Mouse (Mus musculus) megakaryocyte, adult 5-6 weeks (primary cell): ENCODE results near the gene Fat3. TPM values are rescaled to one million over a fixed set of nuclear protein-coding genes. Genes with fewer than 3 reads are reported as not detected.

ENCODE experiments used
- ATAC-seq: 2 replicates; pipeline ENCODE4 v1.8.0; 2016; ENCODE audit warnings: mild to moderate bottlenecking, inconsistent platforms; ENCODE audit not compliant: poor library complexity, severe bottlenecking
- total RNA-seq, 2 experiments: library from RNA; stranded (forward) in 1 of 2; stranded (reverse) in 1 of 2; fragments of 153-499, 151-499 nt in 1 of 2; fragments of 221-1000, 200-1000 nt in 1 of 2; gene quantifications; 2 replicates each; pipeline versions ENCODE4 v1.2.3 to v1.2.4; 2015 to 2017

Gene Fat3
- total RNA-seq, 2 experiments from 2014 or later: 0.11 TPM; not detected in 1

DNA sequence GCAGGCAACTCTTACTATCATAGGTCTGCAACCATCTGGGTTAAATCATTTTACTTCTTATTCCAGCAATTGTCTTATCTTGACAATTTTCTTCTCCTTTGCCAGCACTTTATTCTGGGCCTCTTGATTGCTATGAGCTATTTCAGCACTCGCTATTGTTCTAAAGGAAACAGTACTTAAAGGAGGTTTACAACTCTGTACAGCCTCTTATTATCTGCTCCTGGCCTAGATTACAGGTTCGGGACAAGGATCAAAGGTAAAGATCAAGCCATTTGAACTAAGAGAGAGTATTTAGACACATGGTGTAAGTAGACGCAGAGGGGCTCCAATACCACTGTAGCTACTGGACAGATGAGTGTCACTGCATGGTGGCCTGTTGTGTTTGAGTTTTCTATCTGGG is 463.7 kb downstream of the Fat3 start:
- no peak for ATAC-seq

- no peak for ATAC-seq
Observed at GRCm38 (mm10) chr9:16036346-16036745, 464.7 kb downstream of the Fat3 start.

DNA sequence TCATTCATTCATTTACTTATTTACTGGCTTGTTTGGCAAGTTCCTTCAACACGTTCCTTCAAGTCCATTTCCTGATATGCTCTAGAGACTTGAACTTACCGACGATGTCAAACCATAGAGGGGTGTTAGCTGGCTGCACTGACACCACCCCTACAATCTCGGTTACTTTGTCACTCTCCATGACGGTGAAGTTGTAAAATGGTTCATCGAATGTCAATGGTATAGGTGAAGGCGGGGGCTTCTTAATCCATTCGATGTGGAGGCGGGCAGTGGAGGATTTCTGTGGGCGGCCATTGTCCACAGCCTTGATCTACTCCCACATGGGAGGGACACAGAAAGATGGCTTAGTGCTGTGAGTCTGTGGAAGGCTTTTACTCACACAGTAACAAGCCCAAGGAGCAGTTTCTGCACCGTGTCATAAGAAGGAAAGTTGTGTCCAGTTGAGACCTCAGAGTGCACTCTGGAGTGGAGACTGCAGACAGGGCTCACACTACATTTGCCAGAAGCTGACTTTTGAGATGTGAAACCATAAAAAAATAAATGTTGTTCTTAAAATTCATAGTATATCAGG is 471.3 kb downstream of the Fat3 start:
- ATAC-seq: no peak

DNA sequence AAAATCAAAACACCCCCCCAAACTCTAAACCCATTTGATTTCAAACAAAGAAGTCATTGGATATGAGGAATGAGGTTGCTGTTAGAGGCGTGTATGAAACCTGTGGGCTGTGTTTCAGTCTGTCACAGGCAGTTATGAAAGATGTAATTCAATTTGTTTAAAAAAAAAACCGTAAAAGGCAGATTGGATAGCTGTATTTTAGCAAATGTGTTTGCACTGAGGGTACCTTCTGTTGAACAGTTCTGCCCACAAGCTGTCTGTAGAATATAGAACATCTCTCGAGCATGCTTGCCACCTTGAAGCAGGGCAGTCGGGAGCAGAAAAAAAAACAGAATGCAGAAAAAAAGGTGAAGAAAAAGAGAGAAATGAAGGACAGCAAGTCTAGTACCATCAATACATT is 472.0 kb downstream of the Fat3 start:
- ATAC-seq: no peak

- ATAC-seq: no peak
Observed at GRCm38 (mm10) chr9:16028394-16028911, 472.6 kb downstream of the Fat3 start.

DNA sequence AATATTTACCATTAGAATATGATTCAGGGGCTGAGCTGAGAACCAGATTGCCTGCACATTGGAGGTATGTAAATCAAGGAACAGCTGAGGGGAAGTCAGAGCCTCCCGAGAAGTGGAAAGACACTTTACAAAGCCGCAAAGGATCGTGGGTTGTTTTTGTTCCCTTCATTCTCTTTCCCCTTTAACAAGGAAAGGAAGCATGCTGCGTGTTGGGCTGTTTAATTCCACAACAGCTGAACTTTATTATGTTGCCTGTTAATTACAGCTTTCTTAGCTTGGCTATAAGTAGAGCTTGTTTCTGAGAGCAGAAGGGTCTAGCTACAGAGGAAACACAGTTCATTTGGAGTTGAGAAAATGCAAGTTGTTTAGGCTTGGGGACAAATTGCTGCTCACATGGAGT is 475.0 kb downstream of the Fat3 start:
- no peak for ATAC-seq

DNA sequence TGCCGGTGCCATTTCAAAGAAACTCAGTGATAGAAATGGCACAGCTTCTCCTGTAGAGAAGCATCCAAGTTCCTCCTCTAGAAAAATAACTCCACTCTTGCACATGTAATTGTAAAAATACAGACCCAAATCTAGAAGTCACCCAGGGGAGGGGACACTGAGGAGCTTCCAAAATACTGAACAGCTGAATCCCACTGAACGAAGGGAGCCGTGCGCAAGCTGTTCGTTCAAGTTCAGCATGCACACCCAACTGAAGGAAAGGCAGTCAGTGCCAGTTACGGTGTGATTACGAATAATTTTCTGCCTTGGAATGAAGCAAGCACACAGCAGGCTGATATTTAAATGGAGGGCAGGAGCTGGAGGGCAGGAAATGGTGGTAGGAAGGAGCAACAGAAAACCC is 476.4 kb downstream of the Fat3 start:
- no peak for ATAC-seq

DNA sequence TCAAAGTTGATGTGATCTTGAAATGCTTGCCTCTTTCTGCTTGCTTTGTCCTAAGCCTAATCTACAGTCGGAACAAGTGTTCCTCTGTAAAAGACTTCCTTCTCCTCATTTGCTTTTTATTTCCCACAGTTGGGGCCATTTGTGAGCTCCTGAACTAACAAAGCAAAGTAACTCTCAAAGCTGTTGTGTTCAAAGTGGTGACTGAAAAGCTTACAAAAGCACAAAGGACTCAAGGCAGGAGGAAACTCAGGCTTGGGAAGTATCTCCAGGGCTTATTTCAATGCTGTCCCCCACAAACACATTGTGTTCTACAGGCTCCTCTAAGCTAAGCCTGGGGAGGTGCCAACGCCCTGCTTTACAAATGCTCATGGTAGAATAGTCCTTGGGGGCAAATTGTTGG is 487.0 kb downstream of the Fat3 start:
- ATAC-seq: no peak

- no peak for ATAC-seq
Observed at GRCm38 (mm10) chr9:16011382-16011781, 489.7 kb downstream of the Fat3 start.

DNA sequence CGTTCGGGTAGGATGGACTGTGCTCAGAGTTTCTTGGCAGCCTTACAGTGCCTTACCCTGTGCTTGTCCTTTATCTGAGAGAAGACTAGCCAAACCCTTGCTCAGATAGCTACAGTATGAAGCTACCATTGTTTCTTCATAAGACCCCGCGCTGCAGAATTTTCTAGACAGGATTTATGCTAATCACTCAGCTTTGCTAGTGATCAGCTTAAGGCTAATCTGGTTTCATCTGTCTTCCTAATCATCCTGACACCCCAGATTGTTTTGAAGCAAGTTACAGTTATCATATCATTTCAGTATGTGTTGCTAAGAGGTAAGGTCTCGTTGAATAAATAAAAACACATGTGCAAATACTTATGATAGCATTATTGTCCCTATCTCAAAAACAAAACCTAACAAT is 493.6 kb downstream of the Fat3 start:
- ATAC-seq: no peak

DNA sequence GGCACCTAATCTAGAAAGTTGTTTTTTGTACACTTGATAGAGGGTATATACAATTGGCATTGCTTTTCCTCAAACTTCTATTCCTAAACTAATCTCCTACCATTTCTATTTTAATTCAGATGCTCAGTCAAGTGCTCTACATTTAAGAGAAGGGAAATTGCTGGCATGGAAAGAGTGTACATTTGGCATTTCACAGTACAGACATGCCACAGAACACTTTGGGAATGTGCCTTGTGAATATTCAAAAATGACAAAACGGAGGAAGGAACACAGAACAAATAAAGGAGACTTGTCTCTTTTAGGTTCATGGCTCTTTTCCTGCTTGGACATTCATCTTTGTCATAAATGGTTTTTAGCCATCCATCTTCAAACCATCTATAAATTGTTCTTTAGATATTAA is 498.1 kb downstream of the Fat3 start:
- ATAC-seq: no peak

DNA sequence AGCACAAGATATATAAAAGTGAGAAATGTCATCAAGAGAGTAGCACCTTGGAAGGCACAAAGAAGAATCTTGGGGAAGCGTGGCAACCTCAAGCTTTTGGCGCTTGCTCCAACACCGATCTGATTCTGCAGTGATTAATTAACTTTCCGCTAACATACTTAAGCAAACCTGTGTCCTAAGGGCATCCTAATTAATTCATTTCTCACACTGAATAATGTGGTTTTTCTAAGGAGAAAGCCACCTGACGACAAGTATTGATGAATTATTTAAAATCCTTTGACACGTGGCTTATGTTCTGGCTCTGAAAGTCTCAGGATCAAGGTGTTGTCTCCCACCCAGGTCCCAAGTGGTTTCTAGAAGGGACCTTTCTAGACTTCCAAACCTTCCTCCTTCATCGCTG is 506.3 kb downstream of the Fat3 start:
- ATAC-seq: no peak

DNA sequence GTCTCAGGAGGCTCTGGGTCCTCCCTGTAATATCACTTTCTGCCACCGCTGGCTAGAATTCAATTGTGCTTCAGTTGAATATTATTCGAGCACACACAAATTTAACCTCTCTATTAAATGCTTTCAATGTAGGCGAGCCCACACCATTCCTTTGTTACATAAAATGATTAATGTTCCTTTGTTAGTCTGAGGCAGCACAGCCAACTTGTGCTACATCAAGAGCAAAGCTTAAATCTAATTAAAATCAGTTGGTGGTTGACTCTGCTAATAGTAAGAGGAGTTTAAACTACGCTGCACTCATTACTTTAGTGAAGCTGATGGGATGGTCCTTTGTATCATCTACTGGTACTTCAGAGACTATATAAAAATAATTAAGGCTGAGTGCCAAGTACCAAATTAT is 506.9 kb downstream of the Fat3 start:
- ATAC-seq: no peak

DNA sequence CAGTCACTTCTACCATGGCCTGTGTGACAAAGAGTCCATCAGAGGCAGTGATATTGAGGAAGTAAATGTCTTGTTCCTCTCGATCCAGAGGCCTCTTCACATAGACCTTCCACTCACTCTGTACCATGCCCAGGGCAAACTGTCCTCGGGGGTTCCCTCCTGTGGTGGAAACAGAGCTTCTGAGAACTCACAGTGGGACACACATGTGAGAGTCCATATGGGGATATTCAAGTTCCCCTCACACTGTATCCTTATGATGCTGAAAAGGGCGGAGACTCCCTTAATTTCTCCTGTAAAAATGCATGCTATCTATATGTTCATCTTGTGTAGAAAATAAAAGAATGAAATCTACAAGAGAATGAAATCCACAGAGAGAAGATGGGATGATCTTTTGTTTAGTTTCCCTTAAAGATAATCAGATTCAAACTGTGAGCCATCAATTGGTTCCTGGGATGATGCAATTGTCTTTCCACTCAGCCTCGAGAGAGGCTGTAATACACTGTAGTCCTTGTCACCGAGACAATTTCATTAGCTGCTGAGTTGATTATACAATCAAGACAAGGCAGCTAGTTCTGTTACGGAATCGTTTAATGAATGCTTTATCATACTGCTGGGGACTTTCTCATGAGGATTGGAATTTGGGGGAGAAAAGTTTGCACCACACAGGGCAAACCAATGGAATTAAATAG is 508.8 kb downstream of the Fat3 start:
- ATAC-seq: no peak

DNA sequence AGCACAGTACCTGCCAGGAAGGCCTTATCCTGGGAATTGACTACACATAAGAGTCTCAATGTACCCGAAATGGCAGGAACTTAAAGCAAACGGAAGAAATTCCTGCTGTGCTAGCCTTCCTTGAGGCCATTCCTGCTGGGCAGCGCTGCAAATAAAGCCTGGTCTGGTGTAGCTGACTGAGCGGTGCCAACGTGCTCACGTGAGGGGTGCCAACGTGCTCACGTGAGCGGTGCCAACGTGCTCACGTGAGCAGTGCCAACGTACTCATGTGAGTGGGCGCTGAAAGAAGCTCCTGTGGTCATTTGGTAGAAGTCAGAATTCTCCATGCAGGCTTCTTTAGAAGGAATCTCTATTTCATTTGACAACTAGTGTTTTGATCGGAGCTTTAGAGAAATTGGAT is 522.8 kb downstream of the Fat3 start:
- no peak for ATAC-seq

DNA sequence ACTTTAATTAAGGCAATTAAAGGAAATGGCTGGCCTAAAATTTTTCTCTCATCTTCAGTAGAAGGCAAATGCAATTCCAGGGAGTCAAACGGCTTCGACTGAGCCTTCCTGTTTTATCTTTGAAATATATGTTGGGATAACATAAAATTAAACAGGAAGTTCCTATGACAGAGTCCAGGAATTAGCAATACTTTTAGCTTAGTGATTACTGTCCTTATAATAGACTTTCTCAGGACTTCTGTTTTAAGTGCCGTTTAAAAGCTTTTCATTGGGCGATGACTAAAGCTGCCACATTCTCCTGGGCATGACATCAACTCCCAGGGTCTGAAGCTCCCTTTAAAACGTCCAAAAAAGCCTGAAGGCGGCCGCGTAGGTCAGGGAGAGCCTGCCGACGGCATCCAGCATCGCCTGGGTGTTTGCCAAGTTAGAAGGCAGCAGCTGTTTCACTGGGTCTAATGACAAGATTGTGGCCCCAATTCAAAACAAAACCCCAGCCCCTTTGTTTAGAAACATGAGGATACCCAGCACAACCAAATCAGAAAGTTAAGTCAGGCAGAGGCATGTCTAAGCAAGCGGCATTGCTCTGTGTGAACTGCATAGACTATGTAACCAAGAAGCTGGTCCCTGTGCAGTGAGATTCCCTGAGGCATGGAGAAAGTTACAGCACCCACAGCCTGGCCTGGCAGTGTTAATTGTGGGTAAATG is 524.0 kb downstream of the Fat3 start:
- ATAC-seq: no peak

DNA sequence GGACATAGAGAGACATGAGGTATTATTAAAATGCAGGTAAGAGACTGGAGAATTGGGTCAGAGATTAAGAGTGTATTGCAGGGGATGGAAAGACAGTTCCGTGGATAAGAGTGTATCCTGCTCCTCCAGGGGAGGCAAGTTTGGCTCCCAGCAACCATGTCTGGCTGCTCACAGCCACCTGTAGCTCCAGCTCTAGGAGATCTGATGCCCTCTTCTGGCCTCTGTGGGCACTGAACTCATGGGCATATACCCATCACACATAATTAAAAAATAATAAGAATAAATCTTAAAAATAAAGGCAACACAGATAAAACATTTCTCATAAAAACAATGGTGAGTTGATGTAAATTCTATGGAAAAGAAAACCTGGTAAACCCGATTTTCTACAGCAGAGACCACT is 525.1 kb downstream of the Fat3 start:
- no peak for ATAC-seq

- ATAC-seq: no peak
Observed at GRCm38 (mm10) chr9:15972201-15972600, 528.9 kb downstream of the Fat3 start.

DNA sequence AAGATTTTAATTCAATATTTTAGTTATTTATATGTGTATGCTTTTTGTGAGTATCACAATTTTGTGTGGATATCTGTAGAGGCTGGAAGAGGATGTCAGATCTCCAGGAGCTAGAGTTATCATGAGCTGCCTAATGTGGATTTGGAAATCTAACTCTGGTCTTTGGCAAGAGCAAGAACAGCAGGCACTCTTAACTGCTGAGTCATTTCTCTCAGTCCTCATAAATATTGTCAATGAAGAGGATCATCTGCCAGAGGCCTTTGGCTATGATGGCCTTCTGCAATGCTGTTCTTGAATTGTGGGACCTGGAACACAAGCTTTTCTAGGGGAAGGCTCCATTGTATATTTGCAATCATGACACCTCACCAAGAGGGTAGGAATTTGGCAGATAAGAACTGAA is 529.7 kb downstream of the Fat3 start:
- ATAC-seq: no peak

DNA sequence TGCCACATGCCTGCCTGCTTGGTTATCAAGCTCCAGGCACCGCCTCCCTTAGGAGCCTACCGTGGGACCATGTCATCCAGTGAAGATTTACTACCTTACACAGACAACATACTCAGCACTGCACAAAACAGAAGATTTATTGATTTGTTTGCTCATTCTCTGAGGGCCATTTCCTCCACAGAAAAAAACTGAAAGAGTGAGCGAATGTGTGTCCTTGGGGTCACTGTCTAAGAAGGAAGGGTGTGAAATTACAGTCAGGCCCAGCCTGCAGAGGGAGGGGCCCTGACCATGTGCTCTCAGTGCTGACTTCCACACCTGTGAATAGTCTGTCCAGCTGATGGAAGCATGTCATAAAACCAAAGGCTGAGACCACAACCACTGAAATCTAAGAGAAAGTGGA is 536.9 kb downstream of the Fat3 start:
- ATAC-seq: no peak

DNA sequence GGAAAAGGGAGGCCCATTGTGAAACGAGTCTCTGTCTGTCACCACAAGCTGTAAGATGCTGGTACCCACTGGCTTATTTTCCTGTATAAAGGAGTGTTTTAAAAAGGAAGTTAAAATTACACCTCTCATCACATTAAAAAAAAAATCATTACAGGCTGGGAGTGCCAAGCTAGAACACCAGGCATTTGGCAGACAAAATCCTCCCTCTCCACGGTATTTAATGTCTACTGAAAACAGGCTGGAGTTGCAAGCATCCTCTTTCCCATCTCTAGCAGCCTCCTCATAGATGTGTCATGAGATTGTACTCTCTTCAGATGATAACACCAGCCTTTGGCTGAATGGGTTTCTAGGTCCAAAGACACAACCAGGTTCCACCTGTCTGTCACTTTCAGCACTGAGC is 538.2 kb downstream of the Fat3 start:
- ATAC-seq: no peak

DNA sequence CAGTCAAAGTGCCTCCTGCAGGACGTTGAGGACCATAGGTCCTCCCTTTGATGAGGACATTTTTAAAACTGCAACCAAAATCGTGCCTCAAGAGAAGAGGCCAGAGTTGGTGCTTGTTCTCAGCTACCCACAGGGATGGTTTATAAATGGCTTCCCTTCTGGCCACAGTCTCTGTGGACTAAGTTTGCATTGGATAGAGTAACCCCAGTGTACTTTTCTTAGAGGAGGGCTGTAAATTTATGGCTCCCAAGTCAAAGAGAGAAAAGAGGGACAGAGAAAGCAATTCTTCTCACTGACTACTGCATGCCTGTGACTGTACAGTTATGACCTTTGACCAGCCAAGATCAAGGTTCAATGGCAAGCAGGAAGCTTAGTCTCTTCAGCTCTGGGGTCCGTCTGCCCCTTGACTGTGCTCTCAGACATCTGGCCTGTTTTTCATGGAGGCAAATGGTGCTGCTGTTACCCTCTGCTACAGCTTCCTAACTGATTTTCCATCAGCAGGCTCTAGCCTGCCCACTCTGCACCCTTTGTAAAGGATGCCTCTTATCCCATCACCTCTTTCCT is 542.8 kb downstream of the Fat3 start:
- no peak for ATAC-seq
